Mouse (Mus musculus) intestine, embryonic 14.5 days (tissue): ENCODE data around the gene Ncapg2. TPM values are rescaled to one million over a fixed set of nuclear protein-coding genes. Genes with fewer than 3 reads are reported as not detected.
A peak's percentile ranks its signal among the peaks of the same experiment; 100 is the strongest.

Source experiments
- ATAC-seq: fragments of 200-750 bp; cut with Nextera tagmentation; replicated peaks from 2 replicates; pipeline ENCODE4 v1.8.0; 2017; ENCODE audit warnings: low read depth, moderate number of reproducible peaks, moderate TSS enrichment, moderate library complexity; ENCODE audit not compliant: low FRiP score, low TSS enrichment
- DNase-seq: peaks from one replicate; pipeline ENCODE4 v3.0.0-alpha.2; 2018; ENCODE audit warnings: low spot score
- H3K27ac ChIP-seq: fragments of 300-500 bp; sonication (generic); 2 replicates; pipeline ENCODE4 v1.5.1; 2014; ENCODE audit warnings: low read depth, mild to moderate bottlenecking, control low read depth
- H3K27me3 ChIP-seq: fragments of 300-500 bp; sonication (generic); replicated peaks from 2 replicates; pipeline ENCODE4 v1.6.1; 2014; ENCODE audit warnings: low read length, control low read depth; ENCODE audit not compliant: control insufficient read depth, insufficient read depth
- H3K36me3 ChIP-seq: fragments of 300-500 bp; sonication (generic); 2 replicates; pipeline ENCODE4 v1.6.1; 2014; ENCODE audit warnings: low read length, control low read depth; ENCODE audit not compliant: control insufficient read depth, insufficient read depth
- H3K4me1 ChIP-seq: fragments of 300-500 bp; sonication (generic); replicated peaks from 2 replicates; pipeline ENCODE4 v1.6.1; 2014; ENCODE audit warnings: low read length, control low read depth, mixed read lengths; ENCODE audit not compliant: control insufficient read depth, insufficient read depth
- H3K4me2 ChIP-seq: fragments of 300-500 bp; sonication (generic); 2 replicates; pipeline ENCODE4 v1.6.1; 2014; ENCODE audit warnings: low read length
- H3K4me3 ChIP-seq: fragments of 300-500 bp; sonication (generic); 2 replicates; pipeline ENCODE4 v1.5.1; 2014; ENCODE audit warnings: low read depth, low read length, control low read depth, mixed read lengths
- H3K9ac ChIP-seq: fragments of 300-500 bp; sonication (generic); 2 replicates; pipeline ENCODE4 v1.6.1; 2014; ENCODE audit warnings: mild to moderate bottlenecking, low read length
- H3K9me3 ChIP-seq: fragments of 300-500 bp; sonication (generic); 2 replicates; pipeline ENCODE4 v1.6.1; 2016; ENCODE audit warnings: low read length, control low read depth; ENCODE audit not compliant: control insufficient read depth
- WGBS: fragments of 180-500 bp; shearing (Covaris S2); extraction: QIAGEN DNeasy Blood & Tissue Kit; methylation state at CpG from one replicate; pipeline ENCODE4 v1.1.7; 2014; 5-methylcytosine and 5-hydroxymethylcytosine counted together
- polyA plus RNA-seq: library from polyadenylated mRNA; unstranded; fragments of >200 nt; fragmentation: Nextera tagmentation; extraction: Ambion mirVana; gene quantifications from 2 replicates; pipeline ENCODE4 v1.2.1, GENCODE M21; 2014

Gene Ncapg2
- polyA plus RNA-seq, 1 experiment from 2014 or later: 43.7 TPM

- H3K4me3 ChIP-seq: no peak overlapping the region
- H3K4me2 ChIP-seq: no peak overlapping the region
- H3K36me3 ChIP-seq: no peaks in the 10 kb centered on the region
- H3K27me3 ChIP-seq: no peaks in the 10 kb centered on the region
- no peaks in the 10 kb centered on the region for H3K4me1 ChIP-seq
- WGBS: 78% methylated on average over 2 of the region's 2 CpGs
- H3K9me3 ChIP-seq: no peaks in the 10 kb centered on the region
- no peak for DNase-seq
- H3K9ac ChIP-seq: no peak overlapping the region
- no peak for ATAC-seq
- H3K27ac ChIP-seq: no peak overlapping the region
Measured at GRCm38 (mm10) chr12:116394327-116394726, 10.9 kb upstream of the Ncapg2 start.

DNA sequence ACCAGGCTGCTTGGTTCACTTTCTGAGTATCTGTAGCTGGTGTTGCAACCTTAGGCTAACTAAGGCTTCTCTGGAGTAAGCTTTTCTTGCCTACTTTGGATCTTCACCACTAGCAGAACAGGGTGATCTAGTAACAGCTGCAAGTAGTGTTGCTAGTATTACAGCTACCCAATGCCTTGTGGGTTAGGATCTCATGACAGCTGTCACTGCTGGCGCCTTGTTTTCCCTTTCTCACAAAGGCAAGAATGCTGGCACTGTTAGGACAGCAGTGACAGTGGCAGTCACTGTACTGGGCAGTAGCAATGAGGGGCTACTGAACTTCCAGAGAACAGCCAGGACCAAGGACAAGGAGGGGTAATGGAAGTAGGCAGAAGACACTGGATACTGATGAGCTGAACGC is 9.9 kb upstream of the Ncapg2 start:
- Histone ChIP-seq H3K27me3 (no peaks in the 10 kb centered on the region), H3K27ac (no peak overlapping the region), H3K4me1 (no peaks in the 10 kb centered on the region), H3K36me3 (no peaks in the 10 kb centered on the region), H3K9me3 (no peaks in the 10 kb centered on the region), H3K4me3 (no peak overlapping the region), H3K4me2 (no peak overlapping the region), H3K9ac (no peak overlapping the region)
- ATAC-seq (no peak), DNase-seq (no peak)
- 76% methylated on average over 2 of the region's 2 CpGs for WGBS

GRCm38 (mm10) chr12:116396072-116396695 is 9.0 kb upstream of the Ncapg2 start:
- DNase-seq (no peak), ATAC-seq (no peak)
- 71% methylated on average over 2 of the region's 2 CpGs for WGBS
- Histone ChIP-seq H3K9me3 (no peaks in the 10 kb centered on the region), H3K27ac (no peak overlapping the region), H3K4me2 (no peak overlapping the region), H3K36me3 (no peaks in the 10 kb centered on the region), H3K4me3 (no peak overlapping the region), H3K9ac (no peak overlapping the region), H3K4me1 (no peaks in the 10 kb centered on the region), H3K27me3 (no peaks in the 10 kb centered on the region)

DNA sequence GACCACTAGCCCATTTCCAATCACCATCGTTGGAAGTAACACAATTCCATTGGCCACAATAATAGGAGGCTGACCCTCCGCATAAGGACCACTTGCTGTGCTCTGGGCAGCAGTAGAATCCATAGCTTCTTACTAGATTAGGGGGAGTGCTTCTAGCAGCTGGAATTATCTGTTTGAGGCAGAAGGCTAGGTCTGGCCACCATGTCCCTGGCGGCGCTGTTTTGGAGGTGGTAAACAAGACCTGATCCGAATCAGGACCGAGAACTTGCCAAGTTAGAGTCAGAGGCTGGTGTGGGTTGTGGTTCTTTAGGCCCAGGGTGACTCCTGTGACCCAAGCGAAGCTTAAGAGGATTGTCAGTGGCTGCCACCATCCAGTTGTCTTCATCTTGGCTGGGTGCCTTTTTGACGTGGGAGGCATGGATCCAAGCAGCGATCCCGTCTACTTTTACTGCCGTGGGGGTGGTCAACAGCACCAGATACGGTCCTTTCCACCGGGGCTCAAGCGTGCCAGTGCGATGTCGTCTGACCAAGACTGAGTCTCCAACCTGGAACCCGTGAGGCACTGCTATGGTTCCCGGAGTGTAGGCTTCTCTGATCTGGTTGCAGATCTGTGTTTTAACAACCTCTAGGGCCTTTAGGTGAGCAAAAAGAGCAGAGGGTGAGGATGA is 1.1 kb upstream of the Ncapg2 start:
- H3K36me3 ChIP-seq: peaks cover 26% of the 10 kb centered on the region
- peak overlapping the region; percentile 76; the same call in 1 of the 2 replicates for H3K4me3 ChIP-seq
- H3K4me1 ChIP-seq: peaks cover 4% of the 10 kb centered on the region; the same call in 1 of the 2 replicates
- no peak for DNase-seq
- 96% methylated on average over 18 of the region's 18 CpGs for WGBS
- no peak overlapping the region for H3K9ac ChIP-seq
- H3K4me2 ChIP-seq: peak overlapping the region; percentile 66
- peak; percentile 0; the same call in 1 of the 2 replicates for ATAC-seq
- 0 out of 2 replicates have a peak overlapping the region, but pooled peaks have one; percentile 36 for H3K27ac ChIP-seq
- no peaks in the 10 kb centered on the region for H3K27me3 ChIP-seq
- peaks cover 25% of the 10 kb centered on the region for H3K9me3 ChIP-seq

- H3K27ac ChIP-seq: peak overlapping the region; percentile 45; the same call in 1 of the 2 replicates
- H3K4me3 ChIP-seq: peak overlapping the region; percentile 76
- no peak for ATAC-seq
- H3K4me2 ChIP-seq: peak overlapping the region; percentile 66
- 9% methylated on average over 8 of the region's 8 CpGs for WGBS
- H3K36me3 ChIP-seq: peaks cover 42% of the 10 kb centered on the region
- H3K4me1 ChIP-seq: peaks cover 4% of the 10 kb centered on the region; the same call in 1 of the 2 replicates
- no peaks in the 10 kb centered on the region for H3K27me3 ChIP-seq
- peaks cover 25% of the 10 kb centered on the region for H3K9me3 ChIP-seq
- no peak for DNase-seq
- H3K9ac ChIP-seq: peak overlapping the region; percentile 90
Measured at GRCm38 (mm10) chr12:116405836-116406155, 594 bp downstream of the Ncapg2 start.

DNA sequence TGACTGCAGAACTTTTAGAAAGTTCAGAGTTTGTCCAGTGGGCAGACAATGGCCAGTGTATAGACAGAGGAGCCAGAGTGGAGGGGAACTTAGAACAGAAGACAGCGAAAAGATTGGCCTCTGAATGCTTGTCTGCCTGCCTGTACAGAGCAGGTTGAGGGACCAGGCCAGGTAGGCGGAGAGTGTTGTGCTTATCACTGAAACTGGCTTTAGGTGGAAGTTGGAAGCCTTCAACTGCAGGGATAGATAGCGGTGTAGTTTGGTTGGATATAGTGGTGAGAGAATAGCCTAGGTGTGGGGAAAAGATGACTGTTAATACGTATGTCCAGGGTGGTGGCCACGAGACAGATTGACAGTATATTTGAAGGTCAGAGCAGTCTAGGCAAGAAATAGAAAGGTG is 2.7 kb downstream of the Ncapg2 start:
- H3K4me1 ChIP-seq: peaks cover 4% of the 10 kb centered on the region; the same call in 1 of the 2 replicates
- H3K4me3 ChIP-seq: no peak overlapping the region
- no peaks in the 10 kb centered on the region for H3K27me3 ChIP-seq
- H3K9me3 ChIP-seq: peaks cover 12% of the 10 kb centered on the region
- WGBS: 96% methylated on average over 5 of the region's 5 CpGs
- H3K4me2 ChIP-seq: no peak overlapping the region
- H3K36me3 ChIP-seq: peaks cover 56% of the 10 kb centered on the region
- H3K9ac ChIP-seq: no peak overlapping the region
- no peak overlapping the region for H3K27ac ChIP-seq
- no peak for DNase-seq
- no peak for ATAC-seq

DNA sequence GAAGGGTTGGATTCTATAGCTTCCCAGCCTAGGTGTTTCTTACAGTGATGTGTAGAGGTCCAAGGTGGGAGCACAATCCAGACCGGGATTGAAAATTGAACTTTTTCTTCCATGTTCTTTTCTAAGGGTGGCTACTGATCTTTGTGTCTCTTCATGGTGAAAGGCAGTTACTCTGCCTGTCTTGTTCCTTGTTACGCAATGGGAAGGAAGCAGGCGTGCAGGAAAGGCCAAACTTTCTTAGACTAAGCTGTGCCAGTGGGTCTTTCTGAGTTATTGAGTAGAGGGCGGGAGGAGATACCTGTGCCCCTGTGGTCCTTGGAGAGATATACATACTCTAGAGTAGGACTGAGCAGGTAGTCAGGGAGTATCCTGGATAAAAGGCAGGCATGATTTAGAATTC is 9.7 kb downstream of the Ncapg2 start:
- ATAC-seq (no peak), DNase-seq (no peak)
- Histone ChIP-seq H3K4me1 (no peaks in the 10 kb centered on the region), H3K4me3 (no peak overlapping the region), H3K4me2 (no peak overlapping the region), H3K27ac (no peak overlapping the region), H3K9me3 (no peaks in the 10 kb centered on the region), H3K27me3 (no peaks in the 10 kb centered on the region), H3K9ac (no peak overlapping the region), H3K36me3 (peaks cover 70% of the 10 kb centered on the region)
- WGBS: 92% methylated on average over 4 of the region's 4 CpGs

- no peaks in the 10 kb centered on the region for H3K27me3 ChIP-seq
- peaks cover 69% of the 10 kb centered on the region for H3K36me3 ChIP-seq
- no peak overlapping the region for H3K4me2 ChIP-seq
- no peaks in the 10 kb centered on the region for H3K4me1 ChIP-seq
- WGBS: 91% methylated on average over 1 of the region's 1 CpGs
- no peaks in the 10 kb centered on the region for H3K9me3 ChIP-seq
- H3K9ac ChIP-seq: no peak overlapping the region
- ATAC-seq (no peak), DNase-seq (no peak)
- no peak overlapping the region for H3K4me3 ChIP-seq
- H3K27ac ChIP-seq: no peak overlapping the region
Measured at GRCm38 (mm10) chr12:116416514-116416913, 11.3 kb downstream of the Ncapg2 start.

GRCm38 (mm10) chr12:116421656-116422055 is 16.5 kb downstream of the Ncapg2 start:
- 83% methylated on average over 2 of the region's 2 CpGs for WGBS
- no peaks in the 10 kb centered on the region for H3K4me1 ChIP-seq
- H3K36me3 ChIP-seq: peaks cover 81% of the 10 kb centered on the region
- H3K9me3 ChIP-seq: no peaks in the 10 kb centered on the region
- H3K27ac ChIP-seq: no peak overlapping the region
- H3K4me2 ChIP-seq: no peak overlapping the region
- DNase-seq (no peak), ATAC-seq (no peak)
- H3K4me3 ChIP-seq: no peak overlapping the region
- H3K9ac ChIP-seq: no peak overlapping the region
- no peaks in the 10 kb centered on the region for H3K27me3 ChIP-seq
